Mouse (Mus musculus): Measurements from ENCODE around the gene B4galt4. TPM values are rescaled to one million over a fixed set of nuclear protein-coding genes. Genes with fewer than 3 reads are reported as not detected.
"Not testable (repeated sequence)": the region's sequence is repeated elsewhere in the genome, so short reads cannot be mapped to it uniquely, and the experiment has no call there.

B4galt4 gene
- total RNA-seq (2017) = 30.0 and 30.8 TPM in 2 replicates

GRCm38 (mm10) chr16:38742113-38742658 lies at the start of gene B4galt4:
Gene B4galt4, plus strand, starts transcription at chr16:38742264.
- peak; percentile 78 for ATAC-seq (replicated peaks; ENCODE audit: low read depth, poor library complexity, severe bottlenecking)

- ATAC-seq (replicated peaks; ENCODE audit: low read depth, poor library complexity, severe bottlenecking) = peak; percentile 66
These were observed 47.0 kb upstream of the B4galt4 start for GRCm38 (mm10) chr16:38694906-38695540.

- no peak for ATAC-seq (replicated peaks; ENCODE audit: low read depth, poor library complexity, severe bottlenecking)
These were observed 46.5 kb upstream of the B4galt4 start for GRCm38 (mm10) chr16:38695557-38695956.

GRCm38 (mm10) chr16:38697611-38698010 lies 44.5 kb upstream of the B4galt4 start:
- ATAC-seq (replicated peaks; ENCODE audit: low read depth, poor library complexity, severe bottlenecking) = no peak

- ATAC-seq (replicated peaks; ENCODE audit: low read depth, poor library complexity, severe bottlenecking) = no peak
These were observed 41.5 kb upstream of the B4galt4 start for GRCm38 (mm10) chr16:38700392-38701162.

GRCm38 (mm10) chr16:38701492-38702185 lies 40.4 kb upstream of the B4galt4 start:
- peak; percentile 96 for ATAC-seq (replicated peaks; ENCODE audit: low read depth, poor library complexity, severe bottlenecking)

GRCm38 (mm10) chr16:38702316-38702715 lies 39.7 kb upstream of the B4galt4 start:
- no peak for ATAC-seq (replicated peaks; ENCODE audit: low read depth, poor library complexity, severe bottlenecking)

GRCm38 (mm10) chr16:38703501-38703900 lies 38.6 kb upstream of the B4galt4 start:
- ATAC-seq (replicated peaks; ENCODE audit: low read depth, poor library complexity, severe bottlenecking) = no peak

- no peak for ATAC-seq (replicated peaks; ENCODE audit: low read depth, poor library complexity, severe bottlenecking)
These were observed 36.4 kb upstream of the B4galt4 start for GRCm38 (mm10) chr16:38705531-38706281.

GRCm38 (mm10) chr16:38706782-38707181 lies 35.3 kb upstream of the B4galt4 start:
- no peak for ATAC-seq (replicated peaks; ENCODE audit: low read depth, poor library complexity, severe bottlenecking)

GRCm38 (mm10) chr16:38708962-38709520 lies 33.0 kb upstream of the B4galt4 start:
- ATAC-seq (replicated peaks; ENCODE audit: low read depth, poor library complexity, severe bottlenecking) = peak; percentile 32

GRCm38 (mm10) chr16:38711245-38711644 lies 30.8 kb upstream of the B4galt4 start:
- peak; percentile 63 for ATAC-seq (replicated peaks; ENCODE audit: low read depth, poor library complexity, severe bottlenecking)

- peak; percentile 16; the same call in 1 of the 2 replicates for ATAC-seq (replicated peaks; ENCODE audit: low read depth, poor library complexity, severe bottlenecking)
These were observed 30.0 kb upstream of the B4galt4 start for GRCm38 (mm10) chr16:38712105-38712504.

- peak; percentile 54 for ATAC-seq (replicated peaks; ENCODE audit: low read depth, poor library complexity, severe bottlenecking)
These were observed 29.3 kb upstream of the B4galt4 start, which contains the start of gene Arhgap31 for GRCm38 (mm10) chr16:38712581-38713403. Gene Arhgap31, minus strand, starts transcription at chr16:38713274.

GRCm38 (mm10) chr16:38713404-38714258 lies 28.4 kb upstream of the B4galt4 start:
- peak; percentile 42 for ATAC-seq (replicated peaks; ENCODE audit: low read depth, poor library complexity, severe bottlenecking)

- ATAC-seq (replicated peaks; ENCODE audit: low read depth, poor library complexity, severe bottlenecking) = not testable (repeated sequence)
These were observed 27.9 kb upstream of the B4galt4 start for GRCm38 (mm10) chr16:38714259-38714526.

GRCm38 (mm10) chr16:38721377-38721776 lies 20.7 kb upstream of the B4galt4 start:
- ATAC-seq (replicated peaks; ENCODE audit: low read depth, poor library complexity, severe bottlenecking) = no peak

GRCm38 (mm10) chr16:38724256-38724655 lies 17.8 kb upstream of the B4galt4 start:
- no peak for ATAC-seq (replicated peaks; ENCODE audit: low read depth, poor library complexity, severe bottlenecking)
